Mouse (Mus musculus) ES-CJ7 (cell line): ENCODE results near the gene Plcb3.

Source experiments
- DNase-seq: peaks from one replicate; pipeline ENCODE4 v3.0.0; 2011; ENCODE audit warnings: low read depth, low spot score

Plcb3 gene

GRCm38 (mm10) chr19:6975537-6976521, at the start of gene Plcb3:
Gene Plcb3, minus strand, starts transcription at chr19:6976470.
- peak; percentile 57 for DNase-seq

GRCm38 (mm10) chr19:7020224-7020641, 44.0 kb upstream of the Plcb3 start:
- peak; percentile 86 for DNase-seq

GRCm38 (mm10) chr19:7019191-7019590, 42.9 kb upstream of the Plcb3 start, which contains the start of gene Fermt3:
Gene Fermt3, minus strand, starts transcription at chr19:7019469.
- DNase-seq: no peak

- no peak for DNase-seq
Measured at GRCm38 (mm10) chr19:7018546-7018945, 42.3 kb upstream of the Plcb3 start.

DNA sequence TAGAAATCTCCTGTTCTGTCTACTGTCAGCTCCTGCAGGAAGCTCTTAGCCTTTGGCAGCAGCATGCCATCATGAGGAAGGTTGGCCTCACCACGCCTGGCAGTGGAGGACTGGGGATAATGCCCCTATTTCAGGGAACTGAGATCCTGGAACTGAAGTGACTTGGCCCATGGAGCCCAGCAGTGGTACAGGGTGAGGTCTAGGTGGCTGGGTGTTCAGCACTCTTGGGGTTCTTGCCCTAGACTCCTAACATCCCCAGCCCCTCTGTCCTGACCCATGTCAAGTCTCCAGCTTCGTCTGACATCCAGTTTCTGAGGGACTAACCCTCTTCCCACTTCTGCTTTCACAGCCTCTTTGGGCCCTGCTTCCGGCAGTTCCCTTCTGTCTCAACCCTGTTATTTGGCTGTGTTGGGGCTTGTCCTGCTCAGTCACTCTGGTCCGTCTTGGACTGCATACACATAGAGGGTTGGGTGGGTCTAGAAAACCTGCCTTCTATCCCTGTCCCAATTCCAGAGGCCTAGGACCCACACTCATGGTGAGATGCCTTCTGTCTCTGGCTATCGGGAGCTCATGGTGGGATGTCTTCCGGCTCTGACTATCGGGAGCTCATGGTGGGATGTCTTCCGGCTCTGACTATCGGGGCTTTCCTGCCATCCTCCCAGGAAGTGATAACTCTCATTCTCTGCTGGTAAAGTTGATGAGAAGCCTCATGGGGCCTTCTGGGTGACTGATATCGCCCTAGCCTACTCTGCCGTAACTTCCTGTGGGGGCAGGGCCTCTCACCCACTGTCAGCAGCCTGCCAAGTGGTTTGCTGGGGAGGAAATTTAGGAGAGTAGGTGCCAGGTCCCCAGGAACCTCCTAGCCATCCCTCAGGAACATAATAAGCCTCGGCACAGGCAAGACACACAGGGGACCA, 41.5 kb upstream of the Plcb3 start:
- DNase-seq: no peak

- DNase-seq: no peak
Measured at GRCm38 (mm10) chr19:7014481-7015135, 38.3 kb upstream of the Plcb3 start.

GRCm38 (mm10) chr19:7013984-7014383, 37.7 kb upstream of the Plcb3 start:
- no peak for DNase-seq

DNA sequence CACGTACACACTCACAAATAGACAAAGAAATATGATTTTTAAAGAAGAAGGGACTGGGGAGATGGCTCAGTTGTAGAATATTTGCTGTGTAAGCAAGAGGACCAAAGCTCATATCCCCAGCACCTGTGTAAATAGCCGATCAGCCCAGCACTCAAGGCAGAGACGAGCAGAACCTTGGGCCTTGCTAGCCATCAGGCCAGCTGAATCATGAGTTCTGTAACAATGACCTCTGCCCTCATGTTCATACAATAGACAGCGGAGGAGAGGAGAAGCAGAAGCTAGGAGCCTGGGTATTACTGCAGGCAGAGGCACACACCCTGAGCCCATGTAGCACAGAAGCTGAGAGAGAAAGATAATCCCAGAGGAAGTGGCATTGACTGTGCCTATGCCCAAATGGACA, 36.2 kb upstream of the Plcb3 start:
- no peak for DNase-seq

- DNase-seq: no peak
Measured at GRCm38 (mm10) chr19:7006892-7007593, 30.8 kb upstream of the Plcb3 start.

GRCm38 (mm10) chr19:6999360-7000063, 23.2 kb upstream of the Plcb3 start:
- peak; percentile 41 for DNase-seq

- DNase-seq: no peak
Measured at GRCm38 (mm10) chr19:6997721-6998290, 21.5 kb upstream of the Plcb3 start.

DNA sequence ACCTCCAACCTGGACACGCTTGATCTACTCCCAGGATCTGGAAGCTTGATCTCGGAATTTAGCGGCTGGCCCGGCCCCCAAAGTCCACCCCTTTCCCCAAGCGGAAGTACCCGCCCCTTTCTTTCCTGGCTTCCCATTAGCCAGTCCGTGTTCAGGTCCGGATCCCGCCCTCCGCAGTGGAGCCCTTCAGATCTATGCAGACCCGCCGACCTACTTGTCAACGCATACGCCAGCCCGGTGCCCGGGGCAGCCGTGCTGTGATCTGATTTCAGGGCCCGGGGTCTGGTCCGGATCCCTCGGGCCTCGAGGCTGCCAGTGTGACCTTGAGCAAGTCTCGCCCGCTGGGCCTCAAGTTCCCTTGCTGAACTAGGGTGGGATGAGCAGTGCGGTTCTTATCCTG, 19.7 kb upstream of the Plcb3 start, which contains the start of the genes Nudt22 and Trpt1:
Gene Nudt22 (minus strand): TSS at position 112 of the 400 bp plus-strand sequence.
Gene Trpt1 (plus strand): TSS at position 126 of the 400 bp plus-strand sequence.
- peak; percentile 82 for DNase-seq

DNA sequence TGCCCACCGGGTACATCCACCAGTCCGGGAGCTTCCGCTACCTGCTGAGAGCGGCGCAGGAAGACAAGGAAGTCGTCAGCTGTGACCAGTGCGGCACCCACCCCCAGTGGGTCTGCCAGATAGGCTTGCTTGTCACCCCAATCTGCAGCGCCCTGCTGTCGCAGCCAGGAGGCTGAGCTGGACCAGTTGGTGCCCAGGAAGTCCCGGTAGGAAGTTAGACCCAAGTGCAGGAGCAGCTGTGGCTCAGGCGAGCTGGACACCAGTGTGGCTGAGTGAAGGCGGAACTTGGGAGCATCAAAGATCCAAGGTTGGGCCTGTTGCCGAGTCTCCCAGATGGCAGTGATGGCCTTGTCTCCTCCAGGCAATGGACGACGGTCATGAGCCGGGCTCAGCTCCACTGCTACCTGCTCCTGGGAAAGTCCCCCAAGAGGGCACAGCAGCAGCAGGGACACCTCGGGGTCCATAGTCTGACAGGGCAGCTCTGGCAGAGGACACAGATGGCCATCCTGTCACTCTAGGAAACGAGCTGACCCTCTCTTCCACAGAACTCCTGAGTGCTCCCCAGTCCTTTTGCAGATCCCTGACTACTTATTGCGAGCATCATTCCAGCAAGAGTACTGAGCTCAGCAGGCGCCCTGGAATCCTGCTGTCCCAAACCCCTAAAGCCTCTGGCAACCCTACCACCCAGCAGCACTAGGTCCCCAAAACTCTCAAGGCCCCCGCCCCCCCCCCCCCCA, 19.2 kb upstream of the Plcb3 start:
- DNase-seq: no peak

GRCm38 (mm10) chr19:6994489-6994888, 18.2 kb upstream of the Plcb3 start:
- DNase-seq: no peak

DNA sequence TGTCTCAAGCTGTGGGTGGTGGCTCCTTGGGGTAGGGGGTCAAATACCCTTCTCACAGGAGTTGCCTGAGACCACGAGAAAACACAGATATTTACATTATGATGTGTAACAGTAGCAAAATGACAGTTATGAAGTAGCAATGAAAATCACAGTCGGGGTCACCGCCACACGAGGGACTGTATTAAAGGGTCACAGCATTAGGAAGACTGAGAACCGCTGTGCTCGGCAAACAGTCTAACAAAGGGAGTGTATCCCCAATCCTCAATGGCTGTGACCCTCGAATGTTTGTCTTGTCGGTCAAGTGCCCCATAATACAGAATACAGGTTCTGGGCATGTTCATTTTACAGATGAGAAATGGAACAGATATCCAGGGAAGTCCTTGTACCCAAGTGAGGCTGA, 17.7 kb upstream of the Plcb3 start:
- DNase-seq: no peak

- no peak for DNase-seq
Measured at GRCm38 (mm10) chr19:6993011-6993770, 16.9 kb upstream of the Plcb3 start.

DNA sequence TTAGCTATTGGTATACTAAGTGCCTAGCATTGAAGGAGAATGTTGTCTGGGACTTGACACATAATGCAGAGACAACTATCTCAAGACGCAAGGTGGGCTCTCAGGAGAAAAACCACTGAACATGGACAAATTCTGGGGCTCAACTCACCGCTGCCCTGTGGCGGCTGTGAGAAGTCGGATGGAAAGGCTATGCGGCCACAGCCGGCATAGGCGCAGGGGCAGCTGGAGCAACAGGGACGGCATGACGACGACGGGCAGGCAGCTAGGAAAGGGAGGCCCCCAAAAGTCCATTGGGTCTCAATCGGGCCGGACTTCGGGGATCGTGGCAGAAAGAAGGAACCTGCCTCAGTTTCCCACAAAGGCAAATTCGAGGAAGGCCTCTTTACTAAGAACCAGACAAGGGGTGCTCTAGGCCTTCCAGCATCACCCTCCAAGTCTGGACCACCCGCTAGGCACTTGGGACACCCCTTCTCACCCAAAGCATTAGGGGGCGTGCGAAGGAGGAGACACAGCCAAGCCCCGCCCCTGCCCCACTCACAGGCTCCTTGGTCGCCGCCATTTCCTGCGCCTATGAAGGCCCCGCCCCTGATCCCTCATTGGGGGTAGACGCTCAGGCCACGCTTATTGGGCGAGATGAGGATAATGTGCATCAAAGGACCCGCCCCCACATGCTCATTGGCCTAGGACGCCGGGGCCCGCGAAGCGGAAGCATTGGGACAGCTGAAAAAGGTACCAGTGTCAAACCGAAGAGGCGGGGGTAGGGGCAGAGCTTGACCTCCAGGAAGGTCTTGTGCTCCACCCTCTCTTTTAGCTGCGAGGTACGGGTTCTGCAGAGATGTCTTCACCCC, 16.0 kb upstream of the Plcb3 start, which contains the start of gene Dnajc4:
Gene Dnajc4 (minus strand): TSS at position 562 of the 848 bp plus-strand sequence.
- DNase-seq: peak; percentile 98
